Mouse (Mus musculus): ENCODE data around the gene Lasp1.
"Not testable (repeated sequence)": the region's sequence is repeated elsewhere in the genome, so short reads cannot be mapped to it uniquely, and the experiment has no call there.

Gene Lasp1

GRCm38 (mm10) chr11:97865421-97865820 is 66.6 kb downstream of the Lasp1 start:
- DNase-seq (ENCODE audit: extremely low spot score, low read depth, low spot score) = no peak

- DNase-seq (ENCODE audit: extremely low spot score, low read depth, low spot score) = no peak
These were observed 67.5 kb downstream of the Lasp1 start for GRCm38 (mm10) chr11:97866091-97866888.

GRCm38 (mm10) chr11:97867591-97867990 is 68.8 kb downstream of the Lasp1 start:
- DNase-seq (ENCODE audit: extremely low spot score, low read depth, low spot score) = no peak

DNA sequence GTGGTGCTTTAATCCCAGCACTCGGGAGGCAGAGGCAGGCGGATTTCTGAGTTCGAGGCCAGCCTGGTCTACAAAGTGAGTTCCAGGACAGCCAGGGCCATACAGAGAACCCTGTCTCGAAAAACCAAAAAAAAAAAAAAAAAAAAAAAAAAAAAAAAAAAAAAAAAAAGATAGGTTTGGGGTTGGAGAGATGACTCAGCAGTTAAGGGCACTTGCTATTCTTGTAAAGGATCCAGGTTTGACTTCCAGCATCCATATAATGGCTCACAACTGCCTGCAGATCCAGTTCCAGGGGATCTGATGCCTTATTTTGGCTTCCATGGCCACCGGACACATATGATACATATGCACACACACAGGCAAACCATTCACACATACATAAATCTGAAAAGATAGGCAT is 73.6 kb downstream of the Lasp1 start:
- not testable (repeated sequence) for DNase-seq (ENCODE audit: extremely low spot score, low read depth, low spot score)

DNA sequence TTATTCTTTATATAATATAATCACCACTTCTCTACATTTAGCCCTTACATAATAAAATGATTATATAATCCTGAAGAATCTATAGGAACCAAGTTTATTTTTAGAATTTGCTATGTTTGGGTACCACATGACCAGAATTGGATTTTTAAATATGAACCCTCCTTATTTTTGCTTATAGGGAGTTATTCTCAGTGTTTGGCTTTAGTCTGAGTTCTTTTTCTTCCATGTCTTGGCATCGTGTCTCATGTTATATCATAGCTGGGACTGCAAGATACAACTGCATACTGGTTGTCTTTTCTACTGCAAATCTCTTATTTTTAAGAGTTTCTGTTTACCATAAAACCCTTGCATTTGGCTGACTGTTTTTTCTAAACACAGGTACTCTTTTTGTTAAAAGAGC is 75.6 kb downstream of the Lasp1 start:
- DNase-seq (ENCODE audit: extremely low spot score, low read depth, low spot score) = no peak

DNA sequence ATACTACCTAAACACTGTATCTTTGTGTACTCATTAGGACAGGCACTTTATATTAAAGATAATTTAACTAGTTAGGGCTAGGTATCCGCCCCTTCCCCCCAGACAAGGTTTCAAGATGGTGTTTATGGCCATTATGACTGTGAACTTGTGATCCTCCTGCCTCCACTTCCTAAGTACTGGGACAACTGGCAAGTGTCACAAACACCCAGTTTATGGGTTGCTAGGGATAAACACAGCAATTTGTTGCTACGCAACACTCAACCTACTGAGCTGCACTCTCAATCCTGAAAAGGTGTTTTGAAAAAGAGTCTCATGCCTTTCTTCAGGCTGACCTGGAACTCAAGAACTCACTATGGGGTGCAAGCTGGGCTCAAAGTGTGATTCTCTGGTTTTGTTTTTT is 78.5 kb downstream of the Lasp1 start:
- DNase-seq (ENCODE audit: extremely low spot score, low read depth, low spot score) = peak; percentile 74

DNA sequence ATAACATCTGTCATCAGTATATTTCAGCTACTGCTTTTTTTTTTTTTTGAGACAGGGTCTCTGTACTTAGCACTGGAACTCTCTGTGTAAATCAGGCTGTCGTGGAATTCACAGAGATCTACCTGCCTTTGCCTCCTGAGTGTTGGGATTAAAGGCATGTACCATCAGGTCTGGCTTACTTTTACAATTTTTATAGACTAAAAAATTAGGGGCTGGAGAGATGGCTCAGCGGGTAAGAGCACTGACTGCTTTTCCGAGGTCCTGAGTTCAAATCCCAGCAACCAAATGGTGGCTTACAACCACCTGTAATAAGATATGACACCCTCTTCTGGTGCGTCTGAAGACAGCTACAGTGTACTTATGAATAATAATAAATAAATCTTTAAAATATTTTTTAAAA is 81.6 kb downstream of the Lasp1 start:
- DNase-seq (ENCODE audit: extremely low spot score, low read depth, low spot score) = no peak

DNA sequence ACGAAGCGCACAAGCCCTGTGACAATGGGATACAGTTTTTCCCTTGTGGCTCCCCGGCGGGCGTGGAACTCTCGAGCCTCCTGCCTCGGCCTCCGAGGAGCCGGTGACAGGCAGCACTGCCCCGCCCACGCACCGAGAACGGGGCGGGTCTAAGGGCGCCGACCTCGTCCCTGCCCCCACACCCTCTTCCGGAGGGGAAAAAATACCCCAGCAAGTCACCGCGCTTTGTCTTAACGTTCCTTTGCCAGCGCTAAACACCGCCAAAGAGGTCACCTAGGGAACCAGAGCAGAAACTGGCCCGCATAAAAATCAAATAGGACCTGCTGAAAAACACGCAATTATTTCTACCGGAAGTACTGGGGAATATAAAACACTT is 84.7 kb downstream of the Lasp1 start:
- no peak for DNase-seq (ENCODE audit: extremely low spot score, low read depth, low spot score)

- peak; percentile 95 for DNase-seq (ENCODE audit: extremely low spot score, low read depth, low spot score)
These were observed 85.3 kb downstream of the Lasp1 start, which contains the start of gene Fbxo47 for GRCm38 (mm10) chr11:97883918-97884600. TSS of gene Fbxo47 (minus strand) at chr11:97884154.

DNA sequence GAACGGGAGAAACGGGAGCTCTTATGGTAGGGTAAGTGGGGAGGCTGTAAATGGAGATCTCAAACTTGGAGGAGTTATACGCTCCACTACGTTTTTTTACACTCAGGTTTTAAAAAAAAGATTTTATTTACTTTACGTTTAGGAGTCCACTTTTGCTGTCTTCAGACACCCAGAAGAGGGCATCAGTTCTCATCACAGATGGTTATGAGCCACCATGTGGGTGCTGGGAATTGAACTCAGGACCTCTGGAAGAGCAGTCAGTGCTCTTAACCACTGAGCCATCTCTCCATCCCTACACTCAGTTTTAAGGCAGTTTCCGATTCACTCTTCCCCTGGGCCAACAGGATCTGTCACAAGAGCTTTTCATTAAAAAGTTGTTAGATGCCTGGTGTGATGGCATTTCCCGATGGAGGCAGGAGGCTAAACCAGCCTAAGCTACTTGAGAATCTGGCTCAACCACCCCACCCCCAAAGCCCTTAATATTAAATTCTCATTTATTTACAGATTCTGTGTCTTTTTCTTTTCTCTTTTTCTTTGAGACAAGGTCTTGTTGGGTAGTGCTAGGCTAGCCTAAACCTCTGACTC is 85.9 kb downstream of the Lasp1 start:
- DNase-seq (ENCODE audit: extremely low spot score, low read depth, low spot score) = no peak

- no peak for DNase-seq (ENCODE audit: extremely low spot score, low read depth, low spot score)
These were observed 86.6 kb downstream of the Lasp1 start for GRCm38 (mm10) chr11:97885296-97885915.

All from hindlimb bud, embryonic 11.5 days (tissue).